Mouse (Mus musculus): ENCODE measurements around the gene Nup160. TPM values are rescaled to one million over a fixed set of nuclear protein-coding genes. Genes with fewer than 3 reads are reported as not detected.

Gene Nup160
- 1 to 10 TPM; 8.3 to 8.8 TPM for total RNA-seq (2021)
- long read RNA-seq, experiment 1, partial matches to known transcripts, result 6 of 7 reads
- long read RNA-seq, experiment 1, other reads (novel, unspliced or antisense), result 1 of 7 reads
- long read RNA-seq, experiment 2, partial matches to known transcripts, result 4 of 4 reads
- long read RNA-seq, experiment 2, other reads (novel, unspliced or antisense), result 0 of 4 reads

- DNase-seq (ENCODE audit: low spot score), result no peak
These were observed at the start of gene Nup160 for GRCm38 (mm10) chr2:90677007-90677406. Gene Nup160 (plus strand): TSS chr2:90677215.

GRCm38 (mm10) chr2:90628261-90628660 is 48.8 kb upstream of the Nup160 start:
- DNase-seq (ENCODE audit: low spot score), result no peak

GRCm38 (mm10) chr2:90629552-90629951 is 47.5 kb upstream of the Nup160 start:
- DNase-seq (ENCODE audit: low spot score), result no peak

GRCm38 (mm10) chr2:90631938-90632733 is 44.9 kb upstream of the Nup160 start:
- DNase-seq (ENCODE audit: low spot score), result no peak

- no peak for DNase-seq (ENCODE audit: low spot score)
These were observed 42.3 kb upstream of the Nup160 start for GRCm38 (mm10) chr2:90634671-90635070.

- DNase-seq (ENCODE audit: low spot score), result no peak
These were observed 41.8 kb upstream of the Nup160 start for GRCm38 (mm10) chr2:90635085-90635723.

GRCm38 (mm10) chr2:90636853-90637252 is 40.2 kb upstream of the Nup160 start:
- DNase-seq (ENCODE audit: low spot score), result no peak

- DNase-seq (ENCODE audit: low spot score), result no peak
These were observed 37.8 kb upstream of the Nup160 start for GRCm38 (mm10) chr2:90638986-90639746.

- no peak for DNase-seq (ENCODE audit: low spot score)
These were observed 37.0 kb upstream of the Nup160 start for GRCm38 (mm10) chr2:90639747-90640699.

- DNase-seq (ENCODE audit: low spot score), result no peak
These were observed 35.9 kb upstream of the Nup160 start for GRCm38 (mm10) chr2:90641007-90641709.

GRCm38 (mm10) chr2:90641710-90642039 is 35.3 kb upstream of the Nup160 start:
- DNase-seq (ENCODE audit: low spot score), result no peak

GRCm38 (mm10) chr2:90647084-90647483 is 29.9 kb upstream of the Nup160 start:
- no peak for DNase-seq (ENCODE audit: low spot score)

- no peak for DNase-seq (ENCODE audit: low spot score)
These were observed 27.6 kb upstream of the Nup160 start for GRCm38 (mm10) chr2:90649405-90649804.

GRCm38 (mm10) chr2:90649965-90650364 is 27.1 kb upstream of the Nup160 start:
- DNase-seq (ENCODE audit: low spot score), result no peak

- DNase-seq (ENCODE audit: low spot score), result no peak
These were observed 24.9 kb upstream of the Nup160 start for GRCm38 (mm10) chr2:90652101-90652500.

- no peak for DNase-seq (ENCODE audit: low spot score)
These were observed 24.0 kb upstream of the Nup160 start for GRCm38 (mm10) chr2:90652993-90653392.

GRCm38 (mm10) chr2:90655449-90655848 is 21.6 kb upstream of the Nup160 start:
- DNase-seq (ENCODE audit: low spot score), result no peak

GRCm38 (mm10) chr2:90658613-90659012 is 18.4 kb upstream of the Nup160 start:
- DNase-seq (ENCODE audit: low spot score), result no peak

- DNase-seq (ENCODE audit: low spot score), result no peak
These were observed 18.0 kb upstream of the Nup160 start for GRCm38 (mm10) chr2:90659016-90659415.

- DNase-seq (ENCODE audit: low spot score), result no peak
These were observed 17.4 kb upstream of the Nup160 start for GRCm38 (mm10) chr2:90659639-90660038.

Data from gastrocnemius, adult 18-20 months (tissue).